Mouse (Mus musculus): ENCODE measurements around the gene Gm11273.

DNA sequence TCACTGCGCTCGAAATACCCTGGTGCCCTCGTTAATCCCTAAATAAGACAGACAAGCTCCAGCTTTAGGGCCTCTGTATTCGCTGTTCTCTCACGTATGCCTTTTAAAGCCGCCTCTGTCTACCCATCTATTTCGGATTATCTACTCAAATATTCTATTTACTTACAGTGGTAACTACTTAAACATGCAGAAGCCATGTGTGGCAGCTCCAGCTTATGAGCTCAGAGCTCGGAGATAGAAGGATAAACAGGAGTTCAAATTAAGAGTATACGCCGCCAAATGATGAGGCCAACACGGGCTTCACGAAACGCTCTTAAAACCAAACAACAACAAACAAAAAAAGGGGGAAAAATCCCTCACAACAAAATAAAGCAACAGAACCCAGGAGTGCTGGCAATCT lies 48.2 kb downstream of the Gm11273 start:
- TF ChIP-seq CTCF (IDR thresholded peaks at IDR 0.05; ENCODE audit: borderline replicate concordance, control insufficient read depth, extremely low read depth, insufficient read depth, low read length, poor library complexity), result no peak
- TF ChIP-seq POLR2A (IDR thresholded peaks at IDR 0.05; ENCODE audit: control insufficient read depth, extremely low read depth, insufficient read depth, low read length, poor library complexity), result no peak

All from thymus, adult 2 months (tissue).